Mouse (Mus musculus): ENCODE measurements around the gene Cnot1. TPM values are rescaled to one million over a fixed set of nuclear protein-coding genes. Genes with fewer than 3 reads are reported as not detected.

The Cnot1 gene
- polyA plus RNA-seq, 1 experiment from 2014 or later = 33.8 TPM

- Histone ChIP-seq H3K9ac (replicated peaks) (no peak overlapping the region), H3K4me1 (peaks cover 12% of the 10 kb centered on the region), H3K4me3 (replicated peaks) (no peak overlapping the region), H3K27me3 (replicated peaks) (no peaks in the 10 kb centered on the region), H3K4me2 (no peak overlapping the region), H3K9me3 (replicated peaks) (no peaks in the 10 kb centered on the region), H3K36me3 (no peaks in the 10 kb centered on the region), H3K27ac (replicated peaks) (no peak overlapping the region)
- ATAC-seq (ENCODE audit: low FRiP score) = no peak
- 52% methylated on average over 3 of the region's 3 CpGs for WGBS
These were observed 2.9 kb upstream of the Cnot1 start for GRCm38 (mm10) chr8:95810184-95810591.

- H3K4me2 ChIP-seq = no peak overlapping the region
- H3K9ac ChIP-seq (replicated peaks) = no peak overlapping the region
- 84% methylated on average over 5 of the region's 5 CpGs for WGBS
- H3K27ac ChIP-seq (replicated peaks) = no peak overlapping the region
- peaks cover 19% of the 10 kb centered on the region for H3K4me1 ChIP-seq
- H3K36me3 ChIP-seq = no peaks in the 10 kb centered on the region
- no peaks in the 10 kb centered on the region for H3K9me3 ChIP-seq (replicated peaks)
- no peak for ATAC-seq (ENCODE audit: low FRiP score)
- H3K4me3 ChIP-seq (replicated peaks) = no peak overlapping the region
- no peaks in the 10 kb centered on the region for H3K27me3 ChIP-seq (replicated peaks)
These were observed 1.9 kb upstream of the Cnot1 start for GRCm38 (mm10) chr8:95809116-95809515.

- H3K4me3 ChIP-seq (replicated peaks) = no peak overlapping the region
- no peak overlapping the region for H3K4me2 ChIP-seq
- H3K9ac ChIP-seq (replicated peaks) = no peak overlapping the region
- no peak overlapping the region for H3K27ac ChIP-seq (replicated peaks)
- no peak for ATAC-seq (ENCODE audit: low FRiP score)
- H3K27me3 ChIP-seq (replicated peaks) = no peaks in the 10 kb centered on the region
- H3K4me1 ChIP-seq = peaks cover 24% of the 10 kb centered on the region
- no peaks in the 10 kb centered on the region for H3K9me3 ChIP-seq (replicated peaks)
- 86% methylated on average over 4 of the region's 4 CpGs for WGBS
- no peaks in the 10 kb centered on the region for H3K36me3 ChIP-seq
These were observed 1.4 kb upstream of the Cnot1 start for GRCm38 (mm10) chr8:95808631-95809030.

GRCm38 (mm10) chr8:95807861-95808260 lies 597 bp upstream of the Cnot1 start:
- no peaks in the 10 kb centered on the region for H3K9me3 ChIP-seq (replicated peaks)
- ATAC-seq (ENCODE audit: low FRiP score) = peak; percentile 95

GRCm38 (mm10) chr8:95806461-95807191 lies 638 bp downstream of the Cnot1 start:
- H3K4me3 ChIP-seq (replicated peaks) = peak overlapping the region; percentile 99
- H3K9ac ChIP-seq (replicated peaks) = peak overlapping the region; percentile 94
- H3K36me3 ChIP-seq = no peaks in the 10 kb centered on the region
- peaks cover 35% of the 10 kb centered on the region for H3K4me1 ChIP-seq
- under 1% methylated on average over 57 of the region's 69 CpGs for WGBS
- peak overlapping the region; percentile 92 for H3K4me2 ChIP-seq
- no peak; the same call in 1 of the 2 replicates for ATAC-seq (ENCODE audit: low FRiP score)
- H3K9me3 ChIP-seq (replicated peaks) = no peaks in the 10 kb centered on the region
- no peaks in the 10 kb centered on the region for H3K27me3 ChIP-seq (replicated peaks)
- H3K27ac ChIP-seq (replicated peaks) = peak overlapping the region; percentile 96

More at GRCm38 (mm10) chr8:95807861-95808260, 597 bp upstream of the Cnot1 start:
- no peaks in the 10 kb centered on the region for H3K36me3 ChIP-seq
- H3K4me2 ChIP-seq = peak overlapping the region; percentile 60
- H3K27me3 ChIP-seq (replicated peaks) = no peaks in the 10 kb centered on the region
- H3K27ac ChIP-seq (replicated peaks) = peak overlapping the region; percentile 96
- H3K4me3 ChIP-seq (replicated peaks) = peak overlapping the region; percentile 99
- H3K9ac ChIP-seq (replicated peaks) = peak overlapping the region; percentile 48
- H3K4me1 ChIP-seq = peaks cover 27% of the 10 kb centered on the region
- 0% methylated on average over 20 of the region's 20 CpGs for WGBS

- Histone ChIP-seq H3K4me2 (peak overlapping the region; percentile 92), H3K4me1 (peaks cover 41% of the 10 kb centered on the region), H3K27ac (replicated peaks) (no peak overlapping the region), H3K9me3 (replicated peaks) (no peaks in the 10 kb centered on the region), H3K4me3 (replicated peaks) (peak overlapping the region; percentile 99), H3K27me3 (replicated peaks) (no peaks in the 10 kb centered on the region), H3K36me3 (peaks cover 2% of the 10 kb centered on the region; the same call in 1 of the 2 replicates), H3K9ac (replicated peaks) (peak overlapping the region; percentile 94)
- no peak for ATAC-seq (ENCODE audit: low FRiP score)
- WGBS = 62% methylated on average over 2 of the region's 2 CpGs
These were observed 1.8 kb downstream of the Cnot1 start for GRCm38 (mm10) chr8:95805482-95805881.

- no peak overlapping the region for H3K9ac ChIP-seq (replicated peaks)
- H3K4me3 ChIP-seq (replicated peaks) = no peak overlapping the region
- H3K9me3 ChIP-seq (replicated peaks) = no peaks in the 10 kb centered on the region
- H3K4me2 ChIP-seq = no peak overlapping the region
- no peak overlapping the region for H3K27ac ChIP-seq (replicated peaks)
- no peaks in the 10 kb centered on the region for H3K27me3 ChIP-seq (replicated peaks)
- H3K4me1 ChIP-seq = peaks cover 48% of the 10 kb centered on the region
- H3K36me3 ChIP-seq = peaks cover 2% of the 10 kb centered on the region; the same call in 1 of the 2 replicates
- ATAC-seq (ENCODE audit: low FRiP score) = no peak
- 94% methylated on average over 8 of the region's 8 CpGs for WGBS
These were observed 5.0 kb downstream of the Cnot1 start for GRCm38 (mm10) chr8:95802231-95802630.

GRCm38 (mm10) chr8:95801476-95802064 lies 5.7 kb downstream of the Cnot1 start:
- Histone ChIP-seq H3K4me1 (peaks cover 48% of the 10 kb centered on the region), H3K36me3 (peaks cover 2% of the 10 kb centered on the region; the same call in 1 of the 2 replicates)

GRCm38 (mm10) chr8:95800353-95800752 lies 6.9 kb downstream of the Cnot1 start:
- Histone ChIP-seq H3K4me3 (replicated peaks) (no peak overlapping the region), H3K36me3 (peaks cover 2% of the 10 kb centered on the region; the same call in 1 of the 2 replicates), H3K9ac (replicated peaks) (no peak overlapping the region), H3K4me1 (peaks cover 38% of the 10 kb centered on the region), H3K4me2 (no peak overlapping the region), H3K27me3 (replicated peaks) (no peaks in the 10 kb centered on the region), H3K27ac (replicated peaks) (no peak overlapping the region), H3K9me3 (replicated peaks) (no peaks in the 10 kb centered on the region)
- 93% methylated on average over 3 of the region's 3 CpGs for WGBS
- ATAC-seq (ENCODE audit: low FRiP score) = no peak

More at GRCm38 (mm10) chr8:95801476-95802064, 5.7 kb downstream of the Cnot1 start:
- H3K4me3 ChIP-seq (replicated peaks) = no peak overlapping the region
- H3K27me3 ChIP-seq (replicated peaks) = no peaks in the 10 kb centered on the region
- no peak overlapping the region for H3K9ac ChIP-seq (replicated peaks)
- 90% methylated on average over 1 of the region's 1 CpGs for WGBS
- ATAC-seq (ENCODE audit: low FRiP score) = no peak
- H3K9me3 ChIP-seq (replicated peaks) = no peaks in the 10 kb centered on the region
- no peak overlapping the region for H3K27ac ChIP-seq (replicated peaks)
- H3K4me2 ChIP-seq = no peak overlapping the region

GRCm38 (mm10) chr8:95799891-95800290 lies 7.4 kb downstream of the Cnot1 start:
- Histone ChIP-seq H3K4me1 (peaks cover 33% of the 10 kb centered on the region), H3K36me3 (peaks cover 2% of the 10 kb centered on the region; the same call in 1 of the 2 replicates), H3K4me2 (no peak overlapping the region), H3K9me3 (replicated peaks) (no peaks in the 10 kb centered on the region), H3K9ac (replicated peaks) (no peak overlapping the region), H3K27ac (replicated peaks) (no peak overlapping the region), H3K27me3 (replicated peaks) (no peaks in the 10 kb centered on the region), H3K4me3 (replicated peaks) (no peak overlapping the region)
- no peak for ATAC-seq (ENCODE audit: low FRiP score)
- WGBS = 87% methylated on average over 1 of the region's 1 CpGs

- no peak overlapping the region for H3K27ac ChIP-seq (replicated peaks)
- H3K36me3 ChIP-seq = peaks cover 2% of the 10 kb centered on the region; the same call in 1 of the 2 replicates
- no peak overlapping the region for H3K4me2 ChIP-seq
- ATAC-seq (ENCODE audit: low FRiP score) = no peak
- H3K9me3 ChIP-seq (replicated peaks) = no peaks in the 10 kb centered on the region
- 96% methylated on average over 6 of the region's 6 CpGs for WGBS
- H3K4me1 ChIP-seq = peaks cover 29% of the 10 kb centered on the region
- no peaks in the 10 kb centered on the region for H3K27me3 ChIP-seq (replicated peaks)
- H3K9ac ChIP-seq (replicated peaks) = no peak overlapping the region
- no peak overlapping the region for H3K4me3 ChIP-seq (replicated peaks)
These were observed 8.1 kb downstream of the Cnot1 start for GRCm38 (mm10) chr8:95799117-95799516.

Data from neural tube, embryonic 15.5 days (tissue).